Mouse (Mus musculus) fibroblast of lung, adult 2 months (primary cell): ENCODE measurements around the gene Psmd9.

Source experiments
- DNase-seq: peaks from one replicate; pipeline ENCODE4 v3.0.0-alpha.2; 2011; ENCODE audit warnings: low read depth

The Psmd9 gene

GRCm38 (mm10) chr5:123297830-123298229 is 128.6 kb downstream of the Psmd9 start:
- DNase-seq, result no peak

- no peak for DNase-seq
Observed at GRCm38 (mm10) chr5:123298526-123298925, 129.3 kb downstream of the Psmd9 start.
